Comparison of ENCODE assay signal across 17 mouse cellular contexts in the genomic region with DNA sequence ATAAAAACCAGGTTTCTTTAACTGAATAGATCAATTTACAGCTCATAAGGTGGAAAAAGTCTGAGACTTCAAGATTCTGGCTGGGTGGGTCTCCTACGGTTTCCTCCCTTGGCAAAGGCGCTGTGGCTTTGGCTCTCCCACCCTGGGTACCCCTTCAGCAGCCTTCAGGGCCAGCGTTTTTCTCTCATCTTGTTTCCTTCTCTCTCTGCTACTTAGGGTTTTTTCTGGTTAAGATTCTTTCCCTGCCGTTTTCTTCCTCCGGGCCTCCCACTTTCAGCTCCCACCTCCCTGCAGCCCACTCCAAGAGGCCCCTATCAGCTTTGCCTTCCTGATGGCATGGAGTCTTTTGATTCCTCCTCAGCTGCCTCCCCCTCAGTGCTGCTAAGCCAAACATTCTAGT.
DNase-seq lines count a peak whose midpoint lies in the region; ATAC-seq and TF ChIP-seq lines count a peak whose summit lies in the region.
"Had no signal": no experiment of that assay in that cellular context is flagged by ENCODE, and none has a peak within 500 bp of the region (broad histone marks: within the 10 kb centered on the region; RNA-seq: fewer than 3 reads in every experiment).

No protein-coding gene starts in this region.

- no peak for ATAC-seq in heart, embryonic 12.5 days (ENCODE audit: insufficient number of reproducible peaks, low FRiP score)
- no peak for ATAC-seq in kidney, postnatal 0 days (replicated peaks; ENCODE audit: low FRiP score, low read depth)
- no peak; the same call in 1 of the 2 replicates for ATAC-seq in embryonic facial prominence, embryonic 11.5 days (replicated peaks; ENCODE audit: insufficient number of reproducible peaks, low FRiP score, low TSS enrichment, low read depth)
- ATAC-seq in limb, embryonic 13.5 days (ENCODE audit: low FRiP score, low read depth): peak; percentile 71
- ATAC-seq in megakaryocyte, adult 5-6 weeks (ENCODE audit: poor library complexity, severe bottlenecking): no peak
- ATAC-seq: midbrain, embryonic 15.5 days had no signal

- no peaks in the 10 kb centered on the region for H3K36me3 ChIP-seq in heart, embryonic 12.5 days
- no peaks in the 10 kb centered on the region for H3K36me3 ChIP-seq in kidney, postnatal 0 days (ENCODE audit: insufficient read depth, low read length)
- no peaks in the 10 kb centered on the region for H3K36me3 ChIP-seq in embryonic facial prominence, embryonic 11.5 days (replicated peaks; ENCODE audit: control insufficient read depth, insufficient read depth, low read depth, low read length)
- H3K36me3 ChIP-seq in limb, embryonic 13.5 days: no peaks in the 10 kb centered on the region
- H3K36me3 ChIP-seq: midbrain, embryonic 15.5 days had no signal

- WGBS in heart, embryonic 12.5 days: 35% methylated on average over 5 of the region's 5 CpGs
- 9% methylated on average over 5 of the region's 5 CpGs for WGBS in kidney, postnatal 0 days
- WGBS in embryonic facial prominence, embryonic 11.5 days: 26% methylated on average over 5 of the region's 5 CpGs
- WGBS in limb, embryonic 13.5 days: 17% methylated on average over 5 of the region's 5 CpGs

- TF ChIP-seq CTCF in kidney, postnatal 0 days (IDR thresholded peaks at IDR 0.05; ENCODE audit: low read depth): no peak

- no peak overlapping the region for H3K4me3 ChIP-seq in heart, embryonic 12.5 days
- no peak overlapping the region for H3K4me3 ChIP-seq in kidney, postnatal 0 days (replicated peaks; ENCODE audit: low read depth, low read length)
- no peak overlapping the region for H3K4me3 ChIP-seq in embryonic facial prominence, embryonic 11.5 days (ENCODE audit: low read depth, low read length)
- no peak overlapping the region for H3K4me3 ChIP-seq in limb, embryonic 13.5 days
- H3K4me3 ChIP-seq: midbrain, embryonic 15.5 days had no signal

- H3K4me1 ChIP-seq in heart, embryonic 12.5 days (replicated peaks): peaks cover 20% of the 10 kb centered on the region; the same call in 1 of the 2 replicates
- H3K4me1 ChIP-seq in kidney, postnatal 0 days (replicated peaks; ENCODE audit: insufficient read depth, low read length): peaks cover 2% of the 10 kb centered on the region; the same call in 1 of the 2 replicates
- H3K4me1 ChIP-seq in embryonic facial prominence, embryonic 11.5 days (ENCODE audit: control insufficient read depth, insufficient read depth, low read length): peaks cover 7% of the 10 kb centered on the region
- peaks cover 60% of the 10 kb centered on the region for H3K4me1 ChIP-seq in limb, embryonic 13.5 days

- H3K27ac ChIP-seq in heart, embryonic 12.5 days (ENCODE audit: poor library complexity, severe bottlenecking): 0 out of 2 replicates have a peak overlapping the region, but pooled peaks have one; percentile 7
- H3K27ac ChIP-seq in kidney, postnatal 0 days: no peak overlapping the region
- peak overlapping the region; percentile 75 for H3K27ac ChIP-seq in embryonic facial prominence, embryonic 11.5 days (replicated peaks; ENCODE audit: low read depth, low read length)
- peak overlapping the region; percentile 78 for H3K27ac ChIP-seq in limb, embryonic 13.5 days
- H3K27ac ChIP-seq: midbrain, embryonic 15.5 days had no signal

- no peak overlapping the region for H3K9ac ChIP-seq in heart, embryonic 12.5 days
- H3K9ac ChIP-seq in kidney, postnatal 0 days (ENCODE audit: low read depth, low read length): no peak overlapping the region
- H3K9ac ChIP-seq in embryonic facial prominence, embryonic 11.5 days (replicated peaks; ENCODE audit: low read length): peak overlapping the region; percentile 14; the same call in 1 of the 2 replicates
- no peak overlapping the region for H3K9ac ChIP-seq in limb, embryonic 13.5 days
- H3K9ac ChIP-seq: midbrain, embryonic 15.5 days had no signal

- H3K27me3 ChIP-seq in heart, embryonic 12.5 days (replicated peaks): no peaks in the 10 kb centered on the region
- no peaks in the 10 kb centered on the region for H3K27me3 ChIP-seq in kidney, postnatal 0 days (ENCODE audit: insufficient read depth, low read length)
- H3K27me3 ChIP-seq in embryonic facial prominence, embryonic 11.5 days (ENCODE audit: control insufficient read depth, insufficient read depth, low read length): no peaks in the 10 kb centered on the region
- H3K27me3 ChIP-seq in limb, embryonic 13.5 days: no peaks in the 10 kb centered on the region
- H3K27me3 ChIP-seq: midbrain, embryonic 15.5 days had no signal

- H3K9me3 ChIP-seq in heart, embryonic 12.5 days (replicated peaks): 0 out of 2 replicates have a peak, but pooled peaks cover 5% of the 10 kb centered on the region
- no peaks in the 10 kb centered on the region for H3K9me3 ChIP-seq in kidney, postnatal 0 days (replicated peaks; ENCODE audit: low read length)
- H3K9me3 ChIP-seq in embryonic facial prominence, embryonic 11.5 days (replicated peaks; ENCODE audit: control insufficient read depth, low read length): no peaks in the 10 kb centered on the region
- H3K9me3 ChIP-seq in limb, embryonic 13.5 days: no peaks in the 10 kb centered on the region
- H3K9me3 ChIP-seq: midbrain, embryonic 15.5 days had no signal

- peak overlapping the region; percentile 0; the same call in 1 of the 2 replicates for H3K4me2 ChIP-seq in heart, embryonic 12.5 days
- no peak overlapping the region; the same call in 1 of the 2 replicates for H3K4me2 ChIP-seq in kidney, postnatal 0 days (ENCODE audit: low read length)
- no peak overlapping the region for H3K4me2 ChIP-seq in embryonic facial prominence, embryonic 11.5 days (ENCODE audit: low read depth, low read length)
- H3K4me2 ChIP-seq in limb, embryonic 13.5 days (replicated peaks): peak overlapping the region; percentile 34
- H3K4me2 ChIP-seq: midbrain, embryonic 15.5 days had no signal

- DNase-seq in heart, postnatal 4 days: no peak
- DNase-seq in kidney, postnatal 0 days (ENCODE audit: low spot score): peak; percentile 70
- DNase-seq in kidney, postnatal 25 days: no peak
- DNase-seq in embryonic facial prominence, embryonic 11.5 days (ENCODE audit: low spot score): peak; percentile 63
- no peak for DNase-seq in layer of hippocampus, adult 8-10 months (ENCODE audit: low spot score in 2 of 2)
- DNase-seq: adrenal gland, postnatal 10 days; B cell, adult 2 months; cerebellum, postnatal 25 days; heart, postnatal 14 days; kidney, postnatal 10 days; lung, postnatal 14 days; right cerebral cortex, adult 18-20 months; thymus, adult 2 months had no signal

Comparison
In these comparisons a context has a peak if more than half of its experiments do, and no peak if none do; other contexts are left out.
1. DNase-seq: peak in kidney, postnatal 0 days (single experiment) and embryonic facial prominence, embryonic 11.5 days (single experiment); none in heart, postnatal 4 days (single experiment), kidney, postnatal 25 days (0 of 2) and layer of hippocampus, adult 8-10 months (0 of 2).
2. H3K4me2 ChIP-seq: peak in heart, embryonic 12.5 days (single experiment) and limb, embryonic 13.5 days (single experiment); none in kidney, postnatal 0 days (single experiment) and embryonic facial prominence, embryonic 11.5 days (single experiment).